Mouse (Mus musculus) CH12.LX (cell line): ENCODE measurements around the gene Sar1b.

Source experiments
- BHLHE40 ChIP-seq: IDR thresholded peaks from 2 replicates; pipeline ENCODE4 v1.6.1; 2011; ENCODE audit warnings: mild to moderate bottlenecking, low read depth, low read length, improper control_type of control experiment
- CTCF ChIP-seq, 2 experiments: IDR thresholded peaks in 1 of 2; conservative IDR thresholded peaks in 1 of 2; 2 replicates each; pipeline ENCODE4 v1.5.1; 2011 to 2012; ENCODE audit warnings: low read depth in 2 of 2, low read length in 2 of 2, improper control_type of control experiment in 1 of 2, inconsistent platforms in 1 of 2, mild to moderate bottlenecking in 1 of 2, moderate library complexity in 1 of 2
- E2F4 ChIP-seq: IDR thresholded peaks from 2 replicates; pipeline ENCODE4 v1.6.1; 2011; ENCODE audit warnings: low read depth, low read length, improper control_type of control experiment; ENCODE audit not compliant: insufficient replicate concordance
- ELF1 ChIP-seq: IDR thresholded peaks from 2 replicates; pipeline ENCODE4 v1.6.1; 2014; ENCODE audit warnings: low read depth, mild to moderate bottlenecking, inconsistent platforms, low read length, improper control_type of control experiment
- EP300 ChIP-seq: IDR thresholded peaks from 2 replicates; pipeline ENCODE4 v1.6.1; 2011; ENCODE audit warnings: low read length, improper control_type of control experiment
- ETS1 ChIP-seq: conservative IDR thresholded peaks from 2 replicates; pipeline ENCODE4 v1.6.1; 2012; ENCODE audit warnings: low read depth, mild to moderate bottlenecking, inconsistent platforms, low read length, improper control_type of control experiment, moderate library complexity
- MAFK ChIP-seq: IDR thresholded peaks from 2 replicates; pipeline ENCODE4 v1.6.1; 2011; ENCODE audit warnings: low read length, improper control_type of control experiment; ENCODE audit not compliant: insufficient replicate concordance
- MEF2A ChIP-seq: IDR thresholded peaks from 2 replicates; pipeline ENCODE4 v1.6.1; 2014; ENCODE audit warnings: low read depth, mild to moderate bottlenecking, inconsistent platforms, low read length, improper control_type of control experiment, borderline replicate concordance
- SIN3A ChIP-seq: IDR thresholded peaks from 2 replicates; pipeline ENCODE4 v1.6.1; 2012; ENCODE audit warnings: low read length, improper control_type of control experiment, inconsistent platforms
- TCF12 ChIP-seq: IDR thresholded peaks from 2 replicates; pipeline ENCODE4 v1.6.1; 2014; ENCODE audit warnings: low read depth, mild to moderate bottlenecking, inconsistent platforms, low read length, improper control_type of control experiment

- TF ChIP-seq ETS1 (no peak), EP300 (no peak), TCF12 (no peak), BHLHE40 (no peak), MEF2A (no peak), CTCF (conservative IDR thresholded peaks at IDR 0.05 in 1 of 2, IDR thresholded peaks at IDR 0.05 in 1 of 2; ENCODE audit: low read depth in 2 of 2, low read length in 2 of 2) (no peak), ELF1 (no peak), SIN3A (no peak), MAFK (no peak), E2F4 (no peak)
Measured at GRCm38 (mm10) chr11:51790662-51791061, 27.2 kb downstream of the Sar1b start.
